Mouse (Mus musculus): ENCODE measurements around the gene Ncl. TPM values are rescaled to one million over a fixed set of nuclear protein-coding genes. Genes with fewer than 3 reads are reported as not detected.
"Not testable (repeated sequence)": the region's sequence is repeated elsewhere in the genome, so short reads cannot be mapped to it uniquely, and the experiment has no call there.

Gene Ncl
- total RNA-seq, 2 experiments from 2014 or later: 79.3 to 101 TPM

- intact Hi-C loops (cut with DNase I): no loop called here
- DNase-seq: no peak
Observed at GRCm38 (mm10) chr1:86361852-86362615, 2.8 kb upstream of the Ncl start.

- intact Hi-C loops (cut with DNase I): no loop called here
- no peak for DNase-seq
Observed at GRCm38 (mm10) chr1:86360441-86360840, 1.2 kb upstream of the Ncl start.

- intact Hi-C loops (cut with DNase I): no loop called here
- DNase-seq: no peak
Observed at GRCm38 (mm10) chr1:86359798-86360179, 589 bp upstream of the Ncl start.

- intact Hi-C loops (cut with DNase I): no loop called here
- DNase-seq: no peak
Observed at GRCm38 (mm10) chr1:86358229-86358905, 833 bp downstream of the Ncl start.

GRCm38 (mm10) chr1:86354186-86354585 is 5.0 kb downstream of the Ncl start:
- DNase-seq: no peak
- intact Hi-C loops (cut with DNase I): no loop called here

GRCm38 (mm10) chr1:86350576-86350975 is 8.6 kb downstream of the Ncl start:
- intact Hi-C loops (cut with DNase I): no loop called here
- DNase-seq: no peak

GRCm38 (mm10) chr1:86349696-86350095 is 9.5 kb downstream of the Ncl start:
- intact Hi-C loops (cut with DNase I): loop anchor here (10.0 kb wide), 1 partner anchor 265 kb away; no protein-coding TSS in a partner anchor
- DNase-seq: no peak

- DNase-seq: no peak
- intact Hi-C loops (cut with DNase I): loop anchor here (10.0 kb wide), 1 partner anchor 264 kb away; no protein-coding TSS in a partner anchor
Observed at GRCm38 (mm10) chr1:86349201-86349600, 10.0 kb downstream of the Ncl start.

- intact Hi-C loops (cut with DNase I): loop anchor here (10.0 kb wide), 1 partner anchor 264 kb away; no protein-coding TSS in a partner anchor
- DNase-seq: no peak
Observed at GRCm38 (mm10) chr1:86348801-86349200, 10.4 kb downstream of the Ncl start.

GRCm38 (mm10) chr1:86348083-86348482 is 11.1 kb downstream of the Ncl start:
- intact Hi-C loops (cut with DNase I): loop anchor here (10.0 kb wide), 1 partner anchor 263 kb away; no protein-coding TSS in a partner anchor
- DNase-seq: no peak

- no peak for DNase-seq
- intact Hi-C loops (cut with DNase I): loop anchor here (10.0 kb wide), 1 partner anchor 263 kb away; no protein-coding TSS in a partner anchor
Observed at GRCm38 (mm10) chr1:86347716-86348045, 11.5 kb downstream of the Ncl start.

- DNase-seq: no peak
- intact Hi-C loops (cut with DNase I): loop anchor here (10.0 kb wide), 1 partner anchor 262 kb away; no protein-coding TSS in a partner anchor
Observed at GRCm38 (mm10) chr1:86346851-86347715, 12.1 kb downstream of the Ncl start.

- DNase-seq: no peak
- intact Hi-C loops (cut with DNase I): loop anchor here (10.0 kb wide), 1 partner anchor 261 kb away; no protein-coding TSS in a partner anchor
Observed at GRCm38 (mm10) chr1:86345956-86346355, 13.2 kb downstream of the Ncl start.

- no peak for DNase-seq
- intact Hi-C loops (cut with DNase I): loop anchor here (10.0 kb wide), 1 partner anchor 260 kb away; no protein-coding TSS in a partner anchor
Observed at GRCm38 (mm10) chr1:86345069-86345468, 14.1 kb downstream of the Ncl start.

- no peak for DNase-seq
- intact Hi-C loops (cut with DNase I): loop anchor here (10.0 kb wide), 1 partner anchor 259 kb away; no protein-coding TSS in a partner anchor
Observed at GRCm38 (mm10) chr1:86343969-86344861, 15.0 kb downstream of the Ncl start.

- intact Hi-C loops (cut with DNase I): loop anchor here (10.0 kb wide), 1 partner anchor 258 kb away; no protein-coding TSS in a partner anchor
- no peak for DNase-seq
Observed at GRCm38 (mm10) chr1:86343087-86343645, 16.0 kb downstream of the Ncl start.

GRCm38 (mm10) chr1:86342371-86342770 is 16.8 kb downstream of the Ncl start:
- intact Hi-C loops (cut with DNase I): loop anchor here (10.0 kb wide), 1 partner anchor 258 kb away; no protein-coding TSS in a partner anchor
- no peak for DNase-seq

GRCm38 (mm10) chr1:86341096-86341495 is 18.1 kb downstream of the Ncl start:
- intact Hi-C loops (cut with DNase I): loop anchor here (10.0 kb wide), 1 partner anchor 256 kb away; no protein-coding TSS in a partner anchor
- not testable (repeated sequence) for DNase-seq
